Comparison of ENCODE assay signal across 8 mouse cellular contexts in genomic region chr8:122517541-122518190, GRCm38 (mm10). TPM values are rescaled to one million over a fixed set of nuclear protein-coding genes. Genes with fewer than 3 reads are reported as not detected.
DNase-seq lines count a peak whose midpoint lies in the region; ATAC-seq and TF ChIP-seq lines count a peak whose summit lies in the region.

No protein-coding gene starts in this region.

- WGBS in spleen, adult 2 months = 41% methylated on average over 6 of the region's 6 CpGs
- 25% methylated on average over 6 of the region's 6 CpGs for WGBS in liver, embryonic 11.5 days

- ATAC-seq in liver, embryonic 11.5 days (replicated peaks; ENCODE audit: low FRiP score) = peak; percentile 16; the same call in 1 of the 2 replicates

- no peak overlapping the region; the same call in 1 of the 2 replicates for H3K4me2 ChIP-seq in liver, embryonic 11.5 days

- no peak for TF ChIP-seq POLR2A in spleen, adult 2 months (IDR thresholded peaks at IDR 0.05; ENCODE audit: low read depth, low read length)

- H3K36me3 ChIP-seq in spleen, adult 2 months (ENCODE audit: control insufficient read depth, insufficient read depth, low read length) = no peaks in the 10 kb centered on the region
- peaks cover 10% of the 10 kb centered on the region for H3K36me3 ChIP-seq in liver, embryonic 11.5 days (ENCODE audit: control insufficient read depth, insufficient read depth, low read length)

- H3K4me1 ChIP-seq in spleen, adult 2 months (ENCODE audit: control insufficient read depth, insufficient read depth, insufficient read length) = no peaks in the 10 kb centered on the region
- peaks cover 58% of the 10 kb centered on the region for H3K4me1 ChIP-seq in liver, embryonic 11.5 days (replicated peaks; ENCODE audit: control insufficient read depth, insufficient read depth, low read length)

- no peaks in the 10 kb centered on the region for H3K27me3 ChIP-seq in spleen, adult 2 months (ENCODE audit: control insufficient read depth, insufficient read depth, low read length)
- H3K27me3 ChIP-seq in liver, embryonic 11.5 days (replicated peaks; ENCODE audit: control insufficient read depth, insufficient read depth, low read length) = no peaks in the 10 kb centered on the region

- H3K9ac ChIP-seq in liver, embryonic 11.5 days (ENCODE audit: low read depth, low read length) = 0 out of 2 replicates have a peak overlapping the region, but pooled peaks have one; percentile 34

- peak overlapping the region; percentile 29; the same call in 1 of the 2 replicates for H3K27ac ChIP-seq in spleen, adult 2 months (ENCODE audit: insufficient read depth, low read length)
- peak overlapping the region; percentile 66 for H3K27ac ChIP-seq in liver, embryonic 11.5 days (ENCODE audit: low read depth, low read length)

- no peak overlapping the region for H3K4me3 ChIP-seq in spleen, adult 2 months (ENCODE audit: extremely low read depth, insufficient read depth, insufficient read length)
- H3K4me3 ChIP-seq in liver, embryonic 11.5 days (ENCODE audit: low read depth, low read length) = no peak overlapping the region

- no peak for TF ChIP-seq CTCF in spleen, adult 2 months (IDR thresholded peaks at IDR 0.05; ENCODE audit: extremely low read depth, insufficient read depth, insufficient read length, insufficient replicate concordance)

- no peaks in the 10 kb centered on the region for H3K9me3 ChIP-seq in liver, embryonic 11.5 days (ENCODE audit: control insufficient read depth, low read length)

- no peak for DNase-seq in spleen, adult 2 months (ENCODE audit: low read depth in 1 of 2, low spot score in 2 of 2)
- DNase-seq in spleen, postnatal 10 days (ENCODE audit: low spot score in 2 of 2) = no peak
- DNase-seq in heart, postnatal 4 days = peak; percentile 68
- no peak for DNase-seq in liver, embryonic 11.5 days (ENCODE audit: low spot score)
- DNase-seq in retina, postnatal 1 day = peak; percentile 84
- DNase-seq in frontal cortex, adult 2 months (ENCODE audit: extremely low spot score in 1 of 2, low spot score in 1 of 2) = no peak
- DNase-seq in left cerebral cortex, adult 9 months (ENCODE audit: low spot score in 2 of 2) = no peak
- DNase-seq in left cerebral cortex, adult 11 months (ENCODE audit: low spot score) = no peak

RNA-seq across cellular contexts. Expression of gene Piezo1, which starts 33.5 kb away (rescaled TPM):
- 96.7 and 117 TPM in 2 replicates for polyA plus RNA-seq in spleen, adult 2 months (2012; rRNA removed)
- total RNA-seq in heart, postnatal 4 days (2021) = 10 to 100 TPM; 53.7 to 55.4 TPM
- polyA plus RNA-seq in liver, embryonic 11.5 days (2014; fragmentation: Nextera tagmentation; extraction: Ambion mirVana) = 29.7 and 45.8 TPM in 2 replicates
- 7.4 and 9.1 TPM in 2 replicates for polyA plus RNA-seq in frontal cortex, adult 2 months (2012; rRNA removed)

RNA-seq across cellular contexts. Expression of gene Ctu2, which starts 41.7 kb away (rescaled TPM):
- polyA plus RNA-seq in spleen, adult 2 months (2012; rRNA removed) = 40.8 and 50.3 TPM in 2 replicates
- total RNA-seq in heart, postnatal 4 days (2021) = 10 to 100 TPM; 16.2 to 22.4 TPM
- 51.9 and 55.6 TPM in 2 replicates for polyA plus RNA-seq in liver, embryonic 11.5 days (2014; fragmentation: Nextera tagmentation; extraction: Ambion mirVana)
- polyA plus RNA-seq in frontal cortex, adult 2 months (2012; rRNA removed) = 40.2 and 51.2 TPM in 2 replicates

RNA-seq across cellular contexts. Expression of gene Rnf166, which starts 41.8 kb away (rescaled TPM):
- 79.6 and 115 TPM in 2 replicates for polyA plus RNA-seq in spleen, adult 2 months (2012; rRNA removed)
- total RNA-seq in heart, postnatal 4 days (2021) = 10 to 100 TPM; 24.3 to 27.4 TPM
- 24.7 and 26.8 TPM in 2 replicates for polyA plus RNA-seq in liver, embryonic 11.5 days (2014; fragmentation: Nextera tagmentation; extraction: Ambion mirVana)
- 62.3 and 86.3 TPM in 2 replicates for polyA plus RNA-seq in frontal cortex, adult 2 months (2012; rRNA removed)

RNA-seq across cellular contexts. Expression of gene Cdt1, which starts 50.1 kb away (rescaled TPM):
- 50.4 and 118 TPM in 2 replicates for polyA plus RNA-seq in spleen, adult 2 months (2012; rRNA removed)
- total RNA-seq in heart, postnatal 4 days (2021) = 10 to 100 TPM; 36.5 to 38.2 TPM
- 93.2 and 98.2 TPM in 2 replicates for polyA plus RNA-seq in liver, embryonic 11.5 days (2014; fragmentation: Nextera tagmentation; extraction: Ambion mirVana)
- polyA plus RNA-seq in frontal cortex, adult 2 months (2012; rRNA removed) = 2.4 and 2.5 TPM in 2 replicates

RNA-seq across cellular contexts. Expression of gene Snai3, which starts 57.1 kb away (rescaled TPM):
- 3.9 and 6.0 TPM in 2 replicates for polyA plus RNA-seq in spleen, adult 2 months (2012; rRNA removed)
- under 1 TPM; 0.55 to 0.63 TPM for total RNA-seq in heart, postnatal 4 days (2021)
- polyA plus RNA-seq in liver, embryonic 11.5 days (2014; fragmentation: Nextera tagmentation; extraction: Ambion mirVana) = 0.23 and 0.29 TPM in 2 replicates
- polyA plus RNA-seq in frontal cortex, adult 2 months (2012; rRNA removed) = 0.22 and 0.57 TPM in 2 replicates

Comparison
In these comparisons a context has a peak if more than half of its experiments do, and no peak if none do; other contexts are left out.
1. DNase-seq: peak in heart, postnatal 4 days (single experiment) and retina, postnatal 1 day (single experiment); none in spleen, adult 2 months (0 of 2), spleen, postnatal 10 days (0 of 2), liver, embryonic 11.5 days (single experiment), frontal cortex, adult 2 months (0 of 2), left cerebral cortex, adult 9 months (0 of 2) and left cerebral cortex, adult 11 months (single experiment).